Mouse (Mus musculus): ENCODE data around the gene Map3k21.

Gene Map3k21

DNA sequence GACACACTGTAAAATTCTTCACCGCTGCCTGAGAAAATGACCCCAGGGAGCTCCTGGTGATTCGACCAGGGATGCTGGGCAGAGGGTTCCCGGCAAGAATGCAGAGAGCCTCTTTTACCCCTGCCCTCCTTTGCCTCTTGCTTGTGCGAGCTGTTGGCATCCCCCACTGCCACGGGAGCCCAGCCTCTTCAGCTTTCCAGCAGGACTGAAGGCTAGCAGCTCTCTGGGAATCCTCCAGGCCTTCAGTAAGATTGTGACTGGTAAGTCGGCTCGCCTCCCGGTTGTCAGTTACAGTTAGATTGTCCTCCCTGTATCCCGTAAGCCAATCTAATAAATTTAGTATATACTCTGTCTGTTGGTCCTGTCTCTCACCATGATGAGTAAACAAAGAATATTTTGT is 46.5 kb downstream of the Map3k21 start:
- in situ Hi-C loops (cut with MboI; ENCODE audit: low pct_unique_long_range_greater_than_20kb in 1 of 2, low sequenced_read_pairs in 2 of 2, unreplicated experiment in 1 of 2), result loop anchor here in 1 of 2 experiments (10.0 kb wide), 1 partner anchor 108 kb away; no protein-coding TSS in a partner anchor

DNA sequence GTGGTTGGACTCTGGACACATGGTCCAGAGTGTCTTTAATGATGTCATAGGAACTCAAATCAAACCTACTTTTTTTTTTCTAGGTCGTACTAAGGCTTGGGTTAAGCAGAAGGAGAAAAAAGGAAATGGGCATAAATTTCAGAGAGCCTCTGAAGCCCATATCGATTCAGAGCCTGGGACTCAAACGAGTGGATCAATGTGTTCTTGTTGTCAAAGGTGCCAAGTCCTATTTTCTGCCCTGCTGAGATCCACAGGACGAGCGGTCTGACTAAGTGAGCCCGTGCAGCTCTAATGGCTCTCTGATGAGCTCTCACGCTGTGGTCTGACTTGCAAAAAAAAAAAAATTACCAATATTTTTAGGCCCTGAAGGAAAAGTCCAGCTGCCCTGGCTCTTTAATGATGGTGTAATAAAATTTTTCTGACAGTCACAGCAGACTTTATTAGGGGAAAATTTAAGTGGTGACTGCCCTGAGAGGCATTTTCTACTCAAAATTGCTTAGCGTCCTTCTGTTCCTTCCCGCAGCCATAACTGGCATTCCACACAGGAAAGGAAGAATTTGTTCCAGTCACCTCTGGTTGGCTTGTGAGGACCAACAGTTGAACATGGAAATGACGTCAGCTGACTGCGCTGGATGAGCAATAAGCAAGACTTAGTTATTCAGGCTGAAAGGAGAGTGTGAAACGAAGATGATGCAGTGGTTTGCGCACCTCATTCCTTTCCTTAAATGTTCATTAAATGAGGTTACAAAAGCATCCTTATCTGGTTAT is 47.2 kb downstream of the Map3k21 start:
- in situ Hi-C loops (cut with MboI; ENCODE audit: low pct_unique_long_range_greater_than_20kb in 1 of 2, low sequenced_read_pairs in 2 of 2, unreplicated experiment in 1 of 2), result loop anchor here in 1 of 2 experiments (10.0 kb wide), 1 partner anchor 107 kb away; no protein-coding TSS in a partner anchor

DNA sequence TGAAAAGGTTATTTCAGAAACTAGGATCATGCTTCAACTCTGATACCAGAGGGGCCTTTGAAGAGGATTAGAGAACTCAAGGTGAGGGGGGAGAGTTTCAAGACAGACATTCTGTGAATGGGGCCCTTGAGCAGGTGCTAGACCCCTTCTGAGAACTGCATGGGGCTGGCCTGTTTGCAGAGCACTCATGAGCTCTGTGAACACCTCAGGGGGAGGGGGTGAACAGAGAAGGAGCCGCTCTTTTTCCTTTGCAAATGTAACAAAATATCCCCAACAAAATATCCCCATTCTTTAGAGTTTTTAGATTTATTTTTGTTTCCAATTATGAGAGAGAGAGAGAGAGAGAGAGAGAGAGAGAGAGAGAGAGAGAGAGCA is 47.7 kb downstream of the Map3k21 start:
- in situ Hi-C loops (cut with MboI; ENCODE audit: low pct_unique_long_range_greater_than_20kb in 1 of 2, low sequenced_read_pairs in 2 of 2, unreplicated experiment in 1 of 2), result loop anchor here in 1 of 2 experiments (10.0 kb wide), 1 partner anchor 107 kb away; no protein-coding TSS in a partner anchor

DNA sequence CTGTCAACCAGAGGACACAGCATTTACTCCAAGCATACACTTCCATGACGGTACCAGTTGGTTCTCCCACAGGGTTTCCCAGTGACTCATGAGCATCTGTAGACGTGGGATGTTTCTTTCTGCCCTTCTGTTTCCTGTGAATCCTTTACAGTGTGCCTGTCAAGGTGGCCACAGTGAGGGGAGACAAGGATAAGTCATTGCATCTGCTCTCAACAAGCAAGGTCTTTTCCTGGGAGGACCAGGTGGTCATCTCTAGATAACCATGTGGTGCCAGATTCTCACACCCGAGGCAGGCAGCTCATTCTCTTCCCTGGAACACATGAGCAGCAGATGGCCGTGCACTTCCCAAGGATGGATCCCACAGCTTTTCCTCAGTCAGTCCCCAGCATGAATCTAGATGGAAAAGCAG is 49.1 kb downstream of the Map3k21 start:
- in situ Hi-C loops (cut with MboI; ENCODE audit: low pct_unique_long_range_greater_than_20kb in 1 of 2, low sequenced_read_pairs in 2 of 2, unreplicated experiment in 1 of 2), result loop anchor here in 1 of 2 experiments (10.0 kb wide), 1 partner anchor 105 kb away; no protein-coding TSS in a partner anchor

DNA sequence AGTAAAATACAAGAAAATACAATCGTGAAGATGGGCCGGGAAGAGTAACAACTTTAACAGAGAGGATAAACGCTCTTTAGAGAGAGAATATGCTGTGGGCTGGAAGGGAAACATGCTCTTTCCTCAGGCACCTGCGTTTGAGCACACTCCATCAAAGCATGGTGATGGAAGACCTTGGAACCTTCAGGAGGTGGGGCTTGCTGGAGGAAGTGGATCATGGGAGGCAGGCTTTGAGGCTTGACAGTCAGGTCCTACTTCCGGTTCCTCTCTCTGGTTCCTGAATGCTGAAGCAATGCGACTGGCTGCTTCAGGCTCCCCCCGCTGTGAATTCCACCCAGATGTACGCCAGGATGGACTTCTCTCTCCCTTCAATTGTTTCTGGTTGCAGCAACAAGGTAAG is 49.8 kb downstream of the Map3k21 start:
- in situ Hi-C loops (cut with MboI; ENCODE audit: low pct_unique_long_range_greater_than_20kb in 1 of 2, low sequenced_read_pairs in 2 of 2, unreplicated experiment in 1 of 2), result no loop called here

DNA sequence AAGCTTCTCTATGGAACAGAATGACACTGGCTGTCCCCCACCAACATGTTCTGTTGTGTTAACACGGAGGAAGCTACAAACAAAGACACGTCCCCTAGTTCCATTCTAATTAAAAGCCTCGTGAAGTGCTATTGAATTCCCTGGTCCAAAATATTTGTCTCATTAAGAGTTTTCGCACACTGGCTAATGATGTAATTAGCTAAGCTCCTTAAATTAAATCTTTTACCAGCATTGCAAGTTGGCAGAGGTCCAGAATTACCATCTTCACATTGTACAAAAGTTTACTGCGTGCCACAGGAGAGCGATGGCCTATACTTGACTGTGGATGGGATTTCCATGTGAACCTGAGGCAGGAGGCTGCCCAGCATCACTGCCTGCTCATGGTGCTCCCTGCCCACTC is 51.5 kb downstream of the Map3k21 start:
- in situ Hi-C loops (cut with MboI; ENCODE audit: low pct_unique_long_range_greater_than_20kb in 1 of 2, low sequenced_read_pairs in 2 of 2, unreplicated experiment in 1 of 2), result no loop called here

DNA sequence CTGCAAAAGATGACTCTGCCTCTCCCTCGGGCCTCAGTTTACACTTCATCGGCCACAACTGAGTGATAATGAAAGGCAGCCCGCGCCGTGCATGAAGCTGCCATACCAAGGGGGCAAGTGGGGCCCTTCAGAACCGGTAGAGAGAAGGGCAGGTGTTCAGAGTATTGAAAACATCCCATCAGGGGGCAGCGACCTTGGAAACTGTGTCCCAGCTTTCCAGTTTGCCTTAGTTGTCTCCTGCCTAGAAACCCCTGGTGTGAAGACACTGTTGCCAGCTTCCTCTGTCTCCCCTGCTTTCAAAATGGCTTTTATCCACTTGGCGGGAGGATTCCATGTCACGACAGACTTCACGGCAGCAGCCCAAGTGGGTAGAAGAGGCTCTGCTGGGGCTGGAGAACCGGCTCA is 53.6 kb downstream of the Map3k21 start:
- in situ Hi-C loops (cut with MboI; ENCODE audit: low pct_unique_long_range_greater_than_20kb in 1 of 2, low sequenced_read_pairs in 2 of 2, unreplicated experiment in 1 of 2), result no loop called here

DNA sequence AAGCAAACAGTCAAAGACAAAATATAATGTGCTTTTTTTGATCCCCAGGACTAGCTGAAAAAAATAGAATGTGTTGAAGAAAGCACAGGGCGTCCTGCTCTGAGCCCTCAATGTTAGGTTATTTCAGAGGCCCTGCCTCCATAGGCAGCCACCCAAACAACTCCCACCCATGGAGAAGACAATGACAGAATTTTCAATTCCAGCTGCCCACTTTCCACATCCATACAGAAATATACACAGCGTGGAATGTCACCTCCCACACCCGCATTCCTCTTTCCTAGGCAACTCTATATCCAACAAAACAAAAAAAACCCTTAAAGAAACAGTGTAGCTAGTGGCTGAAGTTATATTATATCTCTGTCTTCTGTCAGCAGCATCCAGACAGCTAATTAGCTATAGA is 61.1 kb downstream of the Map3k21 start:
- in situ Hi-C loops (cut with MboI; ENCODE audit: low pct_unique_long_range_greater_than_20kb in 1 of 2, low sequenced_read_pairs in 2 of 2, unreplicated experiment in 1 of 2), result no loop called here

DNA sequence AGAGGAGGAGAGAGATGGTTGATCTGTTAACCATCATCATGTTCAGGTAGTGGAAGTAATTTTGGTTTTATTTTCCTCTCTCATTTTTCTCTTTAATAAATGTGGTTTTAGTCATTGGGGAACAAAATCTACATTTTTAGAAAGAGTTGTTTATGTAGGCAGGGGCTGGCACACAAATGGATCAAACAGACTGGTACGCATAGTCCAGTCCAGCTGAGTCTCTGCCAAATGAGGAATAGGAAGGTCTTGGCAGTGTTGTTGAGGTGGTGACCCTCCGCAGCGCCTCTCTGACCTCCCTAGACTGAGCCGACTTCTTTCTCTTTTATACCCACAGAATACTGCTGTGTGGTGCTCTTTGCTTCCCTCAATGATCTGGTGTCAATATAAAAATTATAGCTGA is 65.7 kb downstream of the Map3k21 start:
- in situ Hi-C loops (cut with MboI; ENCODE audit: low pct_unique_long_range_greater_than_20kb in 1 of 2, low sequenced_read_pairs in 2 of 2, unreplicated experiment in 1 of 2), result no loop called here

DNA sequence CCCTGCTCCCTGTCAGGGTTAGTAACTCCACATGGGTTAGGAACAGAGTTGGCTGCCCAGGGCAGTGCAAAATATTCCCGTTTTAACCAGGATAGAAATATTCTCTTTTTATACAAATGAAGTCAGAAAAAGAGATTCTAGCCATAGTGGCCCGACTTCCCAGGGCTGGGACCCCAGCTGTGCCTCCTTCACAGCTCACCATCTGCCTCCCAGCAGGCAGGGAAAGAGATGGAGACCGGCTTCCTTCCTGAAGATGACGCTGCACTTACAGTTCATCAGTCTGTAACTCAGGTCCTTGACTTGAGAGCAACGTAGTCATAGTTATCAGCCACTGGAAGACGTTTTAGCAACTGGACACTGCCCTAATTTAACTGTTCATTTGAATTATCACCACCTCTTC is 70.6 kb downstream of the Map3k21 start:
- in situ Hi-C loops (cut with MboI; ENCODE audit: low pct_unique_long_range_greater_than_20kb in 1 of 2, low sequenced_read_pairs in 2 of 2, unreplicated experiment in 1 of 2), result no loop called here

DNA sequence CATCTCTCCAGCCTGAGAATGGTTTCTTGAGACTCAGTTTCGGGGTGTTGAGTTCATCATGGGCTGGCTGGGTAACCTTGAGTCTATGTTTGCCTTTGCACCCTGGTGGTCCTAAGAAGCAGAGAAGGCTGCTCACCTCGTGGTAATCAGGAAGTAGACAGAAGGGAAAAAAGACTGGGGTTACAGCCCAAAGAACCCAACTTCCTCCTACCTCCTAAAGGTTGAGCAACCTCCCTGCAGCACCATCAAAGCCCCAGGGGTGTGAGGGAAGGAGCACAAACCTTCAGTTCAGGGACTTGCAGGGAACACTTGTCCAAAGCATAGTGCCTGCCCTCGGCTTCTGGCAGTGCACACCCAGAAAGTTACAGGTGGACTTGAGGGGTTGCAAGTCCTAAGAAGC is 73.3 kb downstream of the Map3k21 start:
- in situ Hi-C loops (cut with MboI; ENCODE audit: low pct_unique_long_range_greater_than_20kb in 1 of 2, low sequenced_read_pairs in 2 of 2, unreplicated experiment in 1 of 2), result no loop called here

DNA sequence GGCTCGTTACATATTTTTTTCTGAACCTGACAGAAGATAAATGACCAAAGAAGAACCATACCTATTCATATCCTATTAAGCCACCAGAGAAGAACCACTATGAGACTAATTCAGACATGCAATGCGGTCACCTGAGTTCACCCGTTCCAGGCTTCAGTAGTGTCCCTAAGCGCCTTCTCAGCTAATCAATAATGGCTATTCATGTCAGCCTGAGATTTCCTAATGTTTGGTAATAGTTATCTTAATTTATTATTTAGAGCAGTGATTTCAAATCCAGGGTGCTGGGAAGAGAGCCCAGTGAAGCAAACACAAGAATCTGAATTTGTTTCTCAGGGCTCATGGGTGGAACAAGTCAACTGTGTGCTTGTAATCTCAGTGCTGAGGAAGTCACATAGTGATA is 73.9 kb downstream of the Map3k21 start:
- in situ Hi-C loops (cut with MboI; ENCODE audit: low pct_unique_long_range_greater_than_20kb in 1 of 2, low sequenced_read_pairs in 2 of 2, unreplicated experiment in 1 of 2), result no loop called here

DNA sequence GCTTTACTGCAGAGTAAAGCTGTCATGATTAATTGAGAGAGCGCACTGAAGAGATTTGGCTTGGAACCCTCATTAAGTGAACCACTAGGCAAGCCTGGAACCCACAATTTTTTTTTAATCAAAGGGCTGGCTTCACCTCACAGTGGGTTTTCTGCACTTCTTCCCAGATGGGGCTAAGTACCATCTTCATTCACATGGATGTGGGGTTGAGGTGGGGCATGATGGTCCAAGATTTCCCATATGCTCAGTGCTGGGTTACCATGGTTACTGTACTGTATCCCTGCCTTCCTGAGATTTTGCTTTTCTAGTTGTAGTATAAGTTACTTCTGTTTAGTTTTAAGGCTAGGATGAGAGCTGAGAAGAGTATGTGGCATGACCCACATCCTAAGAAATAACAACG is 75.1 kb downstream of the Map3k21 start:
- in situ Hi-C loops (cut with MboI; ENCODE audit: low pct_unique_long_range_greater_than_20kb in 1 of 2, low sequenced_read_pairs in 2 of 2, unreplicated experiment in 1 of 2), result no loop called here

DNA sequence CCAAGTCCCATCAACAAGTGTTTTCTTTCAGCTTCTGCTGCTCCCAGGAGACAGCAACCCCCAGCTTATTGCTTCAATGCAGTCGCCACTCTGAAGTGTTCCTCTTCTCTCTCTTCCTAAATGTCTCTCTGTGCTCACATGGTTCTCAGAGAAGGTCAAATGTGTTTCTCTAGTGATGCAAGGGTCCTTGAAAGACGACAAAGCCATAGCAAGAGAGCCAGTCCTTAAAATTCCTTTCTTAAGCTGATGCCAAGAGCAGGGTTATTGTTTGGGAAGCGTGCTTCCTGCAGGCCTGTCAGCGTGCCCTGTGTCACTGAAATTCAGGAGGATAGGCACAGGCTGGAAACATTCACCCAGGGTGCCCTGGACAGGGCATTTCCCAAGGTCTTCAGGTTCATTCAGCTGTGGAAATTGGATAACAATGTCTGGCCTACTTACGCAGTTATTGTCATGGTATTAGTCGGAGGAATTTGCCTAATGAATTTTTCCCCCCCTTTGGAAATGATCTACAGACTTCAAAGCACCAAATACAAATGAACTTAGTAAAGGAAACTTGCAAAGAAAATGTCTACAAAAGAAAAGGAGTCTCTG is 76.8 kb downstream of the Map3k21 start:
- in situ Hi-C loops (cut with MboI; ENCODE audit: low pct_unique_long_range_greater_than_20kb in 1 of 2, low sequenced_read_pairs in 2 of 2, unreplicated experiment in 1 of 2), result no loop called here

DNA sequence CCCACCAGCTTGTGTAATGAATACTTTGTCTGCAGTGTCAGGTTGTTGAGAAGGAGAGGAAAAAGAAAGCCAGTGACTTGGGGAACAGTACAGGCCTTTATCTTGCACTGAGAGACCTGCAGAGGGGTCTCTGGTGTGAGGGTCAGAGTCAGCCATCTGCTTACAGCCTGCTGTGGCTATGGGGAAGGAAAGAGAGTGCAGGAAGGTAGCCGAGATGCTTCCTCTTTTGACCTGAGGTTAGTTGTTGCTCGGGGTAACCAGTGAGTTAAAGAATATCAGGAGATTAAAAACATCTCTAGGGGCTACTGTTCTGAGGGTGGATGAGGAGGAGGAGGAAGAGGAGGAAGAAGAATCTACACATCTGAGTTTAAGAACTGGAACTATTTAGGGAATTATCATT is 77.7 kb downstream of the Map3k21 start:
- in situ Hi-C loops (cut with MboI; ENCODE audit: low pct_unique_long_range_greater_than_20kb in 1 of 2, low sequenced_read_pairs in 2 of 2, unreplicated experiment in 1 of 2), result no loop called here

DNA sequence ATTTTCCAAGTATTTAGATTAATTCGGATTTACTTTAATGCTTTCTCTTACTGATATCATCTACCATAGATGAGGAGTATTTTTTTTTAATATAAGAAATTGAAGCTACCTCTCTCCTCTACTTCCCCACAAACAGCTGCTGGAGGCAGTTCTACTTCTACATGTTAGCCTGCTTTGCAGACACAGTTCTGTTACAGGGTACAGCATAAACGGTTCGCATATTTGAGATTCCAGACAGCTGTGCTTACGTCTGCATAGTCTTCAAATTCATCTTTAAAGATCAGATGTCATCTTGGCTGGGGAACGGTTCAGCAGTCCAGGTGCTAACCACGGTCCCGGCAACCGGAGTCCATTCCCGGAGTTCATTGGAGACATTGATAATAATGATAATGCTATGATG is 83.4 kb downstream of the Map3k21 start:
- in situ Hi-C loops (cut with MboI; ENCODE audit: low pct_unique_long_range_greater_than_20kb in 1 of 2, low sequenced_read_pairs in 2 of 2, unreplicated experiment in 1 of 2), result no loop called here

DNA sequence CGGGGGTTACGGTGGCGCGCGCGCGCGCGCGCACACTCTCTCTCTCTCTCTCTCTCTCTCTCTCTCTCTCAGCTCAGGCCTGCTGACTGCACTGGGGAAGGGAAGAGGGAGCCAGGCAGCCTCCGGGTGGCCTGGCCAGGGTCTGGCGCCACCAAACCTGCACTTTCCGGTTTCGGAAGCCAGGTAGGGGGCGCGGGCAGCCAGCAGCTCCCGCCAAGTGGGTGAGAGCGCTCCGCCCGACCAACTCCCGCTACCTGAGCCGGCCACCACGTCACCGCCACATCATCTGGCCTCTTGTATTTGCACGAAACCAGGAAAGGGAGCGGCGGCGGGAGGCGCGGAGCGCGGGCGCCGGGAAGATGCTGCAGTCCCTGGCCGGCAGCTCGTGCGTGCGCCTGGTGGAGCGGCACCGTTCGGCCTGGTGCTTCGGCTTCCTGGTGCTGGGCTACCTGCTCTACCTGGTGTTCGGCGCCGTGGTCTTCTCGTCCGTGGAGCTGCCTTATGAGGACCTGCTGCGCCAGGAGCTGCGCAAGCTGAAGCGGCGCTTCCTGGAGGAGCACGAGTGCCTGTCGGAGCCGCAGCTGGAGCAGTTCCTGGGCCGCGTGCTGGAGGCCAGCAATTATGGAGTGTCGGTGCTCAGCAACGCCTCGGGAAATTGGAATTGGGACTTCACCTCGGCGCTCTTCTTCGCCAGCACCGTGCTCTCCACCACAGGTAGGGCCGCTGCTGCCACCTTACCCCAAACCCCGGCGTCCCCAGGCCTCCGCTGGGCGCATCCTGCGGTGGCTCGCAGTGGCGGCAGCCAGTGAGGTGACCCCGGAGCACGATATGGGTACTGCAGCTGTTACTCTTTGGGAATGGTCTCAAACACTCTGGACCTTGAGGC is 85.1 kb downstream of the Map3k21 start, which contains the start of gene Kcnk1:
TSS of gene Kcnk1 (plus strand) at position 70 of the 886 bp plus-strand sequence.
- in situ Hi-C loops (cut with MboI; ENCODE audit: low pct_unique_long_range_greater_than_20kb in 1 of 2, low sequenced_read_pairs in 2 of 2, unreplicated experiment in 1 of 2), result no loop called here

DNA sequence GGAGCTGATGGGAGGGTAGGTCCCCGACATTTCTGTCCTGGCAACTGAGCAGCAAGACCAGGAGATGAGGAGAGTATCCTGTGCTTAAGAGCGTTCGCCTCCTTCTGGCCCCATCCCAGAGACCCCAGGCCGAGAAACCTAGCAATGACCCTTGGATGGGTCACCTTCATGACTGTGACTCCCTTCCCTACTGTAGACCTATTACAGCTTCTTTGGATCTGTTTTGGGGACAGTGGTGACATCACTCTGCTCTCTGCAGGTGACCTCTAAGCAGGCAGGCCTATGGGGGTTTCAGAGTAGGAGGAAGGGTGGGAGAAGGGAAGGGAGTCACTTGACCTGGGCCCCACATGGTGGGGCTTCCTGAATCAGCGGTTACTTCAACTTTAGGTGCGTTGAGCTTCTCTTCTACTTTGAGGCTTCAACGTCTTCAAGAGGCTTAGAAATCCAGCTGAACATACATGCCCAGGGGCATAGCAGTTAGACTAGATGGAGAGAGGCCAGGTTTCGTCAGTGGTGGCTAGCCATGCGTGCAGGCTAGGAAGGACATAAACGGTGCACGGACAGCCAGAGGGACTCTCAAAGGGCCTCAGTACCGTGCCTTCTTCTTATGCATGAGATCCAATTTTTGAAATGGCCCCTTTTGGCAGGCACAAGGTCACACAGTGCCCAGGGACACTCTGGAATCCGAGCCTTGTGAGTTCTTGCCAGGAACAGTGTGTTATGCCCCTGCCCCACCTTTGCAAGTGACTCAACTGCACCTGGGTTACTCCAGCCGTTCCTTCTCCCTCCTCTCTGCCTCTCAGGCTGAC is 86.0 kb downstream of the Map3k21 start:
- in situ Hi-C loops (cut with MboI; ENCODE audit: low pct_unique_long_range_greater_than_20kb in 1 of 2, low sequenced_read_pairs in 2 of 2, unreplicated experiment in 1 of 2), result no loop called here

All from mouse embryonic stem cell (cell line).